13 mouse cellular contexts compared by ENCODE assay signal in genomic region chr15:64021885-64022836, GRCm38 (mm10). TPM values are rescaled to one million over a fixed set of nuclear protein-coding genes. Genes with fewer than 3 reads are reported as not detected.
DNase-seq lines count a peak whose midpoint lies in the region; ATAC-seq and TF ChIP-seq lines count a peak whose summit lies in the region.
"Had no signal": no experiment of that assay in that cellular context is flagged by ENCODE, and none has a peak within 500 bp of the region (broad histone marks: within the 10 kb centered on the region; RNA-seq: fewer than 3 reads in every experiment).

No protein-coding gene starts in this region.

- no peak overlapping the region for H3K27ac ChIP-seq in kidney, postnatal 0 days
- H3K27ac ChIP-seq in ES-E14 (ENCODE audit: insufficient read depth, low read depth, low read length, poor library complexity, severe bottlenecking) = peak overlapping the region; percentile 34; the same call in 1 of the 2 replicates
- H3K27ac ChIP-seq in heart, embryonic 12.5 days (ENCODE audit: poor library complexity, severe bottlenecking) = no peak overlapping the region
- no peak overlapping the region; the same call in 1 of the 2 replicates for H3K27ac ChIP-seq in kidney, embryonic 15.5 days
- H3K27ac ChIP-seq: heart, adult 2 months; midbrain, embryonic 15.5 days had no signal

- H3K9ac ChIP-seq in kidney, postnatal 0 days (ENCODE audit: low read depth, low read length) = no peak overlapping the region
- no peak overlapping the region for H3K9ac ChIP-seq in ES-E14 (ENCODE audit: insufficient read depth, low read depth, low read length, poor library complexity, severe bottlenecking)
- no peak overlapping the region for H3K9ac ChIP-seq in heart, embryonic 12.5 days
- no peak overlapping the region for H3K9ac ChIP-seq in kidney, embryonic 15.5 days
- H3K9ac ChIP-seq: lung, embryonic 14.5 days; midbrain, embryonic 15.5 days had no signal

- TF ChIP-seq CTCF in kidney, postnatal 0 days (IDR thresholded peaks at IDR 0.05; ENCODE audit: low read depth) = 0 out of 2 replicates have a peak, but pooled peaks have one; percentile 28

- H3K4me1 ChIP-seq in kidney, postnatal 0 days (replicated peaks; ENCODE audit: insufficient read depth, low read length) = peaks cover 17% of the 10 kb centered on the region; the same call in 1 of the 2 replicates
- peaks cover 22 to 26% of the 10 kb centered on the region in 2 experiments for H3K4me1 ChIP-seq in ES-E14 (ENCODE audit: control insufficient read depth in 2 of 2, insufficient read depth in 2 of 2, low read length in 2 of 2, poor library complexity in 1 of 2)
- peaks cover 36% of the 10 kb centered on the region for H3K4me1 ChIP-seq in heart, embryonic 12.5 days (replicated peaks)
- H3K4me1 ChIP-seq in kidney, embryonic 15.5 days = peaks cover 39% of the 10 kb centered on the region

- H3K36me3 ChIP-seq in kidney, postnatal 0 days (ENCODE audit: insufficient read depth, low read length) = no peaks in the 10 kb centered on the region
- peaks cover 4% of the 10 kb centered on the region; the same call in 1 of the 2 replicates for H3K36me3 ChIP-seq in ES-E14 (ENCODE audit: control insufficient read depth, insufficient read depth, low read length, poor library complexity, severe bottlenecking)
- no peaks in the 10 kb centered on the region; the same call in 1 of the 2 replicates for H3K36me3 ChIP-seq in heart, embryonic 12.5 days
- no peaks in the 10 kb centered on the region for H3K36me3 ChIP-seq in kidney, embryonic 15.5 days
- H3K36me3 ChIP-seq: midbrain, embryonic 15.5 days had no signal

- WGBS in kidney, postnatal 0 days = 77% methylated on average over 27 of the region's 27 CpGs
- WGBS in heart, embryonic 12.5 days = 86% methylated on average over 27 of the region's 27 CpGs
- 80% methylated on average over 27 of the region's 27 CpGs for WGBS in kidney, embryonic 15.5 days

- ATAC-seq in kidney, postnatal 0 days (replicated peaks; ENCODE audit: low FRiP score, low read depth) = no peak; the same call in 1 of the 2 replicates
- ATAC-seq in megakaryocyte progenitor cell, adult 5-6 weeks (replicated peaks; ENCODE audit: poor library complexity) = peak; percentile 59
- no peak for ATAC-seq in heart, embryonic 12.5 days (ENCODE audit: insufficient number of reproducible peaks, low FRiP score)
- no peak for ATAC-seq in kidney, embryonic 15.5 days (replicated peaks; ENCODE audit: low FRiP score)
- ATAC-seq: midbrain, embryonic 15.5 days had no signal

- no peak for DNase-seq in kidney, postnatal 0 days (ENCODE audit: low spot score)
- no peak for DNase-seq in kidney, adult 11 months
- no peak for DNase-seq in ES-E14 (ENCODE audit: low read depth, low spot score)
- DNase-seq in thymus, postnatal 10 days (ENCODE audit: low spot score in 2 of 2) = peak; percentile 54 to 61
- DNase-seq in c-Kit-positive CD71-positive TER-119-positive erythroid progenitor cells, embryonic 14.5 days (ENCODE audit: low spot score) = no peak
- DNase-seq: embryo, embryonic 11 days; layer of hippocampus, adult 9-11 months; lung, embryonic 14.5 days had no signal

- no peak overlapping the region for H3K4me3 ChIP-seq in kidney, postnatal 0 days (replicated peaks; ENCODE audit: low read depth, low read length)
- no peak overlapping the region for H3K4me3 ChIP-seq in ES-E14 (ENCODE audit: insufficient read depth in 1 of 2, low read depth in 1 of 2, low read length in 2 of 2, poor library complexity in 1 of 2, severe bottlenecking in 1 of 2)
- H3K4me3 ChIP-seq in heart, embryonic 12.5 days = no peak overlapping the region
- H3K4me3 ChIP-seq in kidney, embryonic 15.5 days (replicated peaks) = no peak overlapping the region
- H3K4me3 ChIP-seq: heart, adult 2 months; midbrain, embryonic 15.5 days had no signal

- in situ Hi-C loops in ES-E14 (cut with MboI; ENCODE audit: low sequenced_read_pairs in 2 of 2, unreplicated experiment in 2 of 2) = no loop called here

- no peaks in the 10 kb centered on the region for H3K27me3 ChIP-seq in kidney, postnatal 0 days (ENCODE audit: insufficient read depth, low read length)
- H3K27me3 ChIP-seq in heart, embryonic 12.5 days (replicated peaks) = no peaks in the 10 kb centered on the region
- H3K27me3 ChIP-seq in kidney, embryonic 15.5 days = no peaks in the 10 kb centered on the region
- H3K27me3 ChIP-seq: midbrain, embryonic 15.5 days had no signal

- no peaks in the 10 kb centered on the region for H3K9me3 ChIP-seq in kidney, postnatal 0 days (replicated peaks; ENCODE audit: low read length)
- H3K9me3 ChIP-seq in ES-E14 (ENCODE audit: control insufficient read depth, insufficient read depth, low read depth, low read length) = no peaks in the 10 kb centered on the region
- no peaks in the 10 kb centered on the region for H3K9me3 ChIP-seq in heart, embryonic 12.5 days (replicated peaks)
- H3K9me3 ChIP-seq in kidney, embryonic 15.5 days (replicated peaks) = no peaks in the 10 kb centered on the region
- H3K9me3 ChIP-seq: midbrain, embryonic 15.5 days had no signal

- no peak overlapping the region for H3K4me2 ChIP-seq in kidney, postnatal 0 days (ENCODE audit: low read length)
- no peak overlapping the region for H3K4me2 ChIP-seq in heart, embryonic 12.5 days
- no peak overlapping the region for H3K4me2 ChIP-seq in kidney, embryonic 15.5 days
- H3K4me2 ChIP-seq: lung, embryonic 14.5 days; midbrain, embryonic 15.5 days had no signal

TF ChIP-seq in ES-E14, 5 proteins besides CTCF, POLR2A, EP300 and RAD21:
- TF ChIP-seq CHD2 (IDR thresholded peaks at IDR 0.05; ENCODE audit: low read depth, low read length) = no peak
- TF ChIP-seq ZNF384 (IDR thresholded peaks at IDR 0.05; ENCODE audit: low read depth, low read length) = no peak
- no peak for TF ChIP-seq HCFC1 (IDR thresholded peaks at IDR 0.05; ENCODE audit: borderline replicate concordance, insufficient read depth, low read length)
- no peak for TF ChIP-seq MAFK (IDR thresholded peaks at IDR 0.05; ENCODE audit: insufficient read depth, low read depth, low read length)
- no peak for TF ChIP-seq ZC3H11A (IDR thresholded peaks at IDR 0.05; ENCODE audit: borderline replicate concordance, low read depth, low read length)

RNA-seq across cellular contexts. Expression of gene Fam49b, which starts 38.1 kb away (rescaled TPM):
- 54.2 and 54.5 TPM in 2 replicates for polyA plus RNA-seq in kidney, postnatal 0 days (2015; fragmentation: Nextera tagmentation; extraction: Ambion mirVana)
- 44.3 and 57.3 TPM in 2 replicates for total RNA-seq in ES-E14 (2012; rRNA removed)
- 425 and 491 TPM in 2 replicates for total RNA-seq in megakaryocyte progenitor cell, adult 5-6 weeks (2015)
- total RNA-seq in megakaryocyte progenitor cell, adult 5-6 weeks (2017) = 279 and 318 TPM in 2 replicates
- polyA plus RNA-seq in heart, embryonic 12.5 days (2016; fragmentation: Nextera tagmentation; extraction: Ambion mirVana) = 62.4 and 66.5 TPM in 2 replicates
- polyA plus RNA-seq in kidney, embryonic 15.5 days (2015; fragmentation: Nextera tagmentation; extraction: Ambion mirVana) = 56.5 and 61.0 TPM in 2 replicates

Comparison
In these comparisons a context has a peak if more than half of its experiments do, and no peak if none do; other contexts are left out.
1. DNase-seq: peak in thymus, postnatal 10 days (2 of 2); none in kidney, postnatal 0 days (single experiment), kidney, adult 11 months (single experiment), ES-E14 (single experiment) and c-Kit-positive CD71-positive TER-119-positive erythroid progenitor cells, embryonic 14.5 days (single experiment).